Mouse (Mus musculus): ENCODE measurements around the gene Retreg2.

DNA sequence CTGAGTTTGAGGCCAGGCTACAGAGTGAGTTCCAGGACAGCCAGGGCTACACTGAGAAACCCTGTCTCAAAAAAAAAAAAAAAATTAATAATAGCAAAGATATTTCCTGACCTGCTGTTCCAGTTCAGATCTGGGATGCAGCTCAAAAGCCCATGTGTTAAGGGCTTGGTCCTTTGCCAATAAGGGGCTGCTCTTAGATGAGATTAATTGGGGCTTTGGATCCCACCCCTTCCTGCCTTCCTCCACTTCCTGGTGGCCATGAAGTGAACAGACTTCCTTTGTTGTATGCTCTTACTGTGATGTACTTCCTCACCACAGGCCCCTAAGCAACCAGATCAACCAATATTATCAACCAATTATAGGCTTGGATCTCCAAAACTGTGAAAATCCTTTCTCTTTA, 44.5 kb downstream of the Retreg2 start:
- TF ChIP-seq POLR2A (IDR thresholded peaks at IDR 0.05; ENCODE audit: low read depth, low read length) (no peak), CTCF (conservative IDR thresholded peaks at IDR 0.05; ENCODE audit: insufficient read depth, insufficient read length, low read depth, low read length) (no peak)
